Mouse (Mus musculus) bone marrow, adult 2 months (tissue): ENCODE data around the gene Zfand3.

Source experiments
- CTCF ChIP-seq: fragments of 200-500 bp; IDR thresholded peaks from 2 replicates; pipeline ENCODE4 v1.5.1; 2011; ENCODE audit warnings: low read length, control low read depth; ENCODE audit not compliant: control insufficient read depth, insufficient read depth
- POLR2A ChIP-seq: fragments of 200-500 bp; IDR thresholded peaks from 2 replicates; pipeline ENCODE4 v1.6.1; 2011; ENCODE audit warnings: low read depth, mild to moderate bottlenecking, control low read depth, low read length, borderline replicate concordance; ENCODE audit not compliant: control insufficient read depth

DNA sequence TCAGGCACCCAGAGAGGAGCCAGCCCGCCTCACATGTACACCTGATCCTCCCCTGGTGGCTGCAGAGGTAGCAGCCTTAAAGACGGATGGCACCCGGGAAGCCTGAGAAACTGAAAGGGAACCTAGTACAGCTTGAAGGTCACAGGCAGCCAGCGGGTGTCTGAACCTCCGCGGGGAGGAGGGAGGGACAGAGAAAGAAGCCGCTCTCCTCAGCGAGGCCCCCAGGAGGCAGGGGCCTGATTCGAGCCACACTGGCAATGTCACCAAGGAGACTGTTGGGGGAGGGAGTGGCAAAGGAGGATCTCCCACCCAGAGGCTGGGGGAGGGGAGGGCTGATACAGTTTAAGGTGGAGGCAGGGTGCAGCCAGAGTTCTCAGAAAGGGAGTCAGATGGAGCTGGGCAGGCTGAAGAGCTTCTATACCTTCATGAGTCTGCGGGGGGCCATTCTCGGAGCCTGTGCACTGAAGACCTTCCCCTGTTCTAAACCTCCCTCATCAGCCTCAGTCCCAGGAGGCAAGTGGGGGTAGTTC lies 40.7 kb upstream of the Zfand3 start:
- no peak for TF ChIP-seq POLR2A
- TF ChIP-seq CTCF: no peak
